Mouse (Mus musculus): ENCODE data around the gene Olfr1416.
"Not testable (repeated sequence)": the region's sequence is repeated elsewhere in the genome, so short reads cannot be mapped to it uniquely, and the experiment has no call there.

The Olfr1416 gene

DNA sequence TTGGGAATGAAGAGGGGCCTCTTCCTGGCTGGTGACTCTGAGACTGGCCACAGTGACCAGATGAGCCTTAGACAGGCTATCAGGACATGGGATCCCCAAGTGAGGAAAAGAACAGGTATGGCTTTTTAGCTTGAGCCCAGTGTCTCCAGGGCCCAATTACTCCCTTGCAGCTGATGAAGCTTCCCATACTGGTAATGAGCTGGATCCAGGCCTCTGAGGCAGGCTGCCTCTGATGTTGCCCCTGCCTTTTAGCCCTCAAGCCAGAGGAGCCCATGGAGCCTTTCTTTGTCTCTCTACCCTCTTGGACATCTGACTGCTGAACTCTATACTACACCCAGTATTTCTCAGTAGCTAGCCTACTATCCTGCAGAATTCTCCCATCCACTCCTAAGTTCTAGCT lies at the start of gene Olfr1416:
TSS of gene Olfr1416 (minus strand) at position 101 of the 400 bp plus-strand sequence.
- DNase-seq (ENCODE audit: extremely low spot score, low read depth, low spot score) = no peak

- no peak for DNase-seq (ENCODE audit: extremely low spot score, low read depth, low spot score)
Observed at GRCm38 (mm10) chr1:92523764-92524163, 38.9 kb upstream of the Olfr1416 start.

GRCm38 (mm10) chr1:92521376-92521775 lies 36.5 kb upstream of the Olfr1416 start:
- no peak for DNase-seq (ENCODE audit: extremely low spot score, low read depth, low spot score)

GRCm38 (mm10) chr1:92519046-92519445 lies 34.1 kb upstream of the Olfr1416 start:
- DNase-seq (ENCODE audit: extremely low spot score, low read depth, low spot score) = no peak

- DNase-seq (ENCODE audit: extremely low spot score, low read depth, low spot score) = no peak
Observed at GRCm38 (mm10) chr1:92518561-92518960, 33.6 kb upstream of the Olfr1416 start, which contains the start of gene Olfr1414. Gene Olfr1414, minus strand, starts transcription at chr1:92518661.

- DNase-seq (ENCODE audit: extremely low spot score, low read depth, low spot score) = no peak
Observed at GRCm38 (mm10) chr1:92515390-92515789, 30.5 kb upstream of the Olfr1416 start.

DNA sequence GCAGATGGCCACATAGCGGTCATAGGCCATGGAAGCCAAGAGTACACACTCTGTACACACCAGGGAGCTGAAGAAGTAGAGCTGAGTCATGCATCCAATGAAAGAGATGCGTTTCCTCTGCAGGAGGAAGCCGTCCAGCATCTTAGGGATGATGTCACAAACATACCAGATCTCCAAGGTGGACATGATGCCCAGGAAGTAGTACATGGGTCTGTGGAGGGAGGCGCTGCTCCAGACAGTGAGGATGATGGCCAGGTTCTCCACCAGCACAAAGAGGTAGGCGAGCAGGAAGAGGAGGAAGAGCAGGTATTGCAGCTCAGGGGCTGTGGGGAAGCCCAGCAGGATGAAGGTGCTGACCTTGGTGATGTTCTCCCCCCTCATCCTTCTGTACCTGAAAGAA lies 26.7 kb upstream of the Olfr1416 start:
- DNase-seq (ENCODE audit: extremely low spot score, low read depth, low spot score) = not testable (repeated sequence)

DNA sequence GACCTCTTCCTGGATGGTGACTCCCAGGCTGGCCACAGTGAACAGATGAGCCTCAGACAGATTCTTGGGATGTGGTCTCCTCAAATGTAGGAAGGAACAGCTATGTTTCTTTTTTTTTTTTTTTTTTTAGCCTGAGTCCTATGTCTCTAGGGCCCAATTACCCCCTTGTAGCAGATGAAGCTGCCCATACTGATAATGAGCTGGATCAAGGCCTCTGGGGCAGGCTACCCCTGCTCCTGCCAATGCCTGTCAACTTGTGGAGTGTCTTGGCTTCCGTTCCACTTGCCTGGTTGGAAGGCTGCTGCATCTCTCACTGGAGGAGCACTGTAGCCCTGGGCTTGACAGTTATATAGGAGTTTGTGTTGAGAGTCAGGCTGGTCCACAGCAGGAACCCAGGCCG lies 11.1 kb upstream of the Olfr1416 start, which contains the start of gene Olfr1415:
TSS of gene Olfr1415 (minus strand) at position 101 of the 400 bp plus-strand sequence.
- no peak for DNase-seq (ENCODE audit: extremely low spot score, low read depth, low spot score)

GRCm38 (mm10) chr1:92474066-92474578 lies 10.8 kb downstream of the Olfr1416 start:
- no peak for DNase-seq (ENCODE audit: extremely low spot score, low read depth, low spot score)

DNA sequence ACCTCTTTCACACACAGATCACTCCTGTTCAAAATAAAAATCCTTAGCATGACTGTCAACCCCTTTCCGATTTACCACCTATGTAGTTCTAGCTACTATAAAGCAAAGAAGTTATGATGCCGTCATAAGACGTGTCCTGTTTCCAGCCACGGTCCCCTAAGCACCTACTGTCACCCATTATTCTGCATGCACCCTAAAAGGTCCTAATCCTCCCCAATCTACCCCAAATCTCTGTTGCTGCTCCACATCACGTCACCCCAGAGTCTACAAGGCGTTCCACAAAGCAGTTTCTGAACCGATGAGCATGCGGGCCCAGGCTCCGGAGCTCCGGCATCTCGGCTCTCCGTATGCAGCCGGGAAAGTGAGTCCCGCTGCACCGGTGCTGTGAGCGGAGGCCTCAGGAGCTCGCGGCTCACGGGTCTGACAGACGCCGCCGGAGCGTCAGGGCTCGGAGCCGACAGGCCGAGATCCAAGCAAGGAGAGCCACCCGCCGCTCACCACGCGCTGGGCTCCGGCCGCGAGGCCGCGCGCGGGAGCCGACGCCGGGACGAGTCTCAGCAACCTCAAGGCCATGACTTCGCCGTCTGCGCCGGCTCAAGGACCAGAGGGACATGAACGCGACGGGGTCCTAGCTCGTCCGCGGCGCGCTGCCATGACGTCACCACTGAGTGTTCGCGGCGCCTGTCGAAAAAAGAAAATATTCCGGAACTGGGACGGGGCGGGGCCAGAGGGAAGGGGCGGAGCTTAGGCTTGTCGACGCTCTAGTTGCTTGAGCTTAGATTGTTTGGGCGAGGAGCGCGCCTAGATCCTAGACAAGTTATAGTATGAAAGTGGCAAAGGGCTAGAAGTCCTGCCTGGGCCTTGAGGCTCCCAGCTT lies 11.5 kb downstream of the Olfr1416 start, which contains the start of gene Ndufa10:
TSS of gene Ndufa10 (minus strand) at position 696 of the 877 bp plus-strand sequence.
- DNase-seq (ENCODE audit: extremely low spot score, low read depth, low spot score) = peak; percentile 69

GRCm38 (mm10) chr1:92468891-92469290 lies 16.0 kb downstream of the Olfr1416 start:
- no peak for DNase-seq (ENCODE audit: extremely low spot score, low read depth, low spot score)

DNA sequence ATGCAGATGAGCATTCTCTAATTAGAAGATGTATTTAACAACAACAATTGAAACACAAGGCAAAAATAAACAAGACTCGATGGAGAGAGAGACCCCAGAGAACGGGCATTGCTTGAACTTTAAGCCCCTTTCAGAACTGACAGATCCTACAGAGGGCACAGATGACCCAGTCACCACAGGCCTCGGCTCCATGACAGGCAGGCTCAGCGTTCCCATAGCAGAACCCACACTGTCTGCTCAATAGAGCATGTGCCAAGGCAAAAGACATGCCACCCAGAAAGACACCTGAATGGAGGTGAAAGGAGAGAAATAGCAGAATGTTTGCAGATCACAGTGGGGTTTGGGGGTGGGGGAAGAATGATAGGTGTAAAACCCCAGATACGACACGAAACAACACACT lies 26.5 kb downstream of the Olfr1416 start:
- no peak for DNase-seq (ENCODE audit: extremely low spot score, low read depth, low spot score)

DNA sequence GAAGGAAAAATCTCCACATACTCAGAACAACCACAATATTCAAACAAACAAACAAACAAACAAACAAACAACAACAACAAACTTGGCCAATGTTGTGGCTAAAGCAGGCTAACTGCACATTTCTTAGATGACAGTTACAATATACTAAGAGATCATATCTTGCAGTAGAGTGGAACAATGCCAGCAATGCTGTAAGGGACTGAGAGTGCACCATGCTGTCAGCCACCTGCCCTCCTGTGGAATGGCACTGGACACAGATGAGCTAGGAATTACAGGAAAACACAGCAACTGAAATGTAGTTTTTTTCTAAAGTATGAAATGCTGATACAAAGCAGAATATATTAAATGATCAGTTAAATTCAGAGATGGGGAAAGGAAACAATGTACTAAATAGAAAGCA lies 27.2 kb downstream of the Olfr1416 start:
- DNase-seq (ENCODE audit: extremely low spot score, low read depth, low spot score) = no peak

- peak; percentile 37 for DNase-seq (ENCODE audit: extremely low spot score, low read depth, low spot score)
Observed at GRCm38 (mm10) chr1:92453751-92454445, 31.0 kb downstream of the Olfr1416 start.

DNA sequence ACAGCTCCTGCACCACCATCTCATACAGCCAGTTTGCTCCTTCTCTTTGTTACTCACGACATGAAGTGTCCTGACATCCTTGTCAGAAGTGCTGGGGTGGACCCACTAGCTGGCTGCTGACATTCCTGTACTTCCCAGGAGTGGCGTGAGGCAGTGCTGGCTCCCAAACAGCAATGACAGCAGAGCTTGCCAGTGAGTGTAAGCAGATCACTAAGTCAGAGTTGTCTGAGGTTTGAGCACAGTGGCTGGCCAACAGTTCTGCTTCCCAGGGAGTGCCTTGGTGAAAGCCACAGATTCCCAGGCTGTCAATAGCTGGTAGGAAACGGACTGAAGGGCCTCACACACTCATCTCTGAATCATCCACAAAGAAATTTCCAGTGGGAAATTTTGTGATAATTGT lies 36.6 kb downstream of the Olfr1416 start:
- no peak for DNase-seq (ENCODE audit: extremely low spot score, low read depth, low spot score)

GRCm38 (mm10) chr1:92441453-92442063 lies 43.4 kb downstream of the Olfr1416 start:
- DNase-seq (ENCODE audit: extremely low spot score, low read depth, low spot score) = no peak

GRCm38 (mm10) chr1:92440066-92440750 lies 44.7 kb downstream of the Olfr1416 start:
- no peak for DNase-seq (ENCODE audit: extremely low spot score, low read depth, low spot score)

DNA sequence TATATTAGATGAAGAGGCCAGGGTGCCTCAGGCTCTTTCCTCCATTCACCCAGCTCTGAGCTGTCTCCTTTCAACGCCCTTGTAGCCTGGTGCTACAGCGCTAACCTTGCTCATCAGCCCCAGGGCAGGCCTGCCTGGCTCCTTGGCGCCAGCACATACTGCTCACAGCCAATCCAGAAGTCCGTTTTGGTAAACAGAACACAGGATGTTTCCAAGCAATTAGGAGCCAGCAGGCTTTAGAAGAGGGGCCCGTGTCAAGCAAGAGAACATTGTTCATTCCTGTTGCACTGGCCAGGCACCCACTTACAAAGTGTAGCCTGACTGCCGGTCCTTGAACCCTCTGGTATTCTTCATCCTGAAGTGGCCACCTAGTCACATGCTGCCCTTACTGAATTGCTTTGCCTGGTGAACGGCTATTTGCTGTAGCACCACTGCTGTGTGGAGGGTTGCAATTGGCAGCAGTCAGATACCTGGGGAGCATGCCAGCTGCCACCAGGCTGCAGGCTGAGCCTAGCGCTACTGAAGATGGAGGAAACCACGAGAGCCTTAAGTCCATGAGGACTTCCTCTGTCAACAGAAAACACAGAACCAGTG lies 47.1 kb downstream of the Olfr1416 start:
- no peak for DNase-seq (ENCODE audit: extremely low spot score, low read depth, low spot score)

DNA sequence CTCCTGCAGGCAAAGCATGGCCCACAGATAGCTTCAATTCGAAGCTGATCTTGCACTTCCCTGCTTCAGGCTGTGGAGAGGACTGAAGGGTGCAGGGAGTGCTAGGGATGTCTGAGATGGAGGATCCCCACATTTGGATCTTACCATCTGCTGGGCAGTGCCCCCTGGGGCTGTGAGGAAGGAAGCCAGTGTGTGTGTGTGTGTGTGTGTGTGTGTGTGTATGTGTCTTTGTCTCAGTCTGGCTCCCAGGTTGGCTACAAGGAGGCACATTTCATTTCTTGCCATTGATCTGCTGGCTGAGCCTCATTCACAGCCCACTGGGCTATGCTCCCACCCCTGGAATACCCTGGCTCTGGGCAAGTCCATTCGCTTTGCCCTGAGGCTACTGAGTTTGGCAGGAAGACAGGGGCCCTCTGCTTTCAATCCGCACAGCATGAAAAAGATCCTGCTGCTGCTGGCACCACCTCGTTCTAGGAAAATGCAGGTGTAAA lies 48.0 kb downstream of the Olfr1416 start:
- no peak for DNase-seq (ENCODE audit: extremely low spot score, low read depth, low spot score)

DNA sequence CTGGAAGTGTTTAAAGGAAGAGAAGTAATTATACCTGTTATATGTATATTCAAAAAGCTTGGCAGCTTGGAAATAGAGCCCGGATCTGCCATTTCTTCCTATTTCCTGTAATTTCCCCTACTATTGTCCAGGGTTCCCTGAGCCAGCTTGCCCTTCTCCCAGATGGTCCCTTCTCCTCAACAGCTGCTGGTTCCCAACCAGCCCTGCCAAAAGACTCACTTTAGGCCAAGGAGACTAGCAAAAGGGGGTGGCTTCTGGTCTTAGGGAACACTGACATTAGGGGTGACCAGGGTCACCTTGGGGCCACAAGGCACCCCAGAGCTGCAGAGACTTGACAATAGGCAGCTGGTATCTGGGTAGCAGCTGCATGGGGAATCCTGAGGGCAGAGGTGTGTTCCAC lies 49.9 kb downstream of the Olfr1416 start:
- DNase-seq (ENCODE audit: extremely low spot score, low read depth, low spot score) = no peak

All from hindlimb bud, embryonic 11.5 days (tissue).